Mouse (Mus musculus): Measurements from ENCODE around the gene Prrc2b.

Prrc2b gene

DNA sequence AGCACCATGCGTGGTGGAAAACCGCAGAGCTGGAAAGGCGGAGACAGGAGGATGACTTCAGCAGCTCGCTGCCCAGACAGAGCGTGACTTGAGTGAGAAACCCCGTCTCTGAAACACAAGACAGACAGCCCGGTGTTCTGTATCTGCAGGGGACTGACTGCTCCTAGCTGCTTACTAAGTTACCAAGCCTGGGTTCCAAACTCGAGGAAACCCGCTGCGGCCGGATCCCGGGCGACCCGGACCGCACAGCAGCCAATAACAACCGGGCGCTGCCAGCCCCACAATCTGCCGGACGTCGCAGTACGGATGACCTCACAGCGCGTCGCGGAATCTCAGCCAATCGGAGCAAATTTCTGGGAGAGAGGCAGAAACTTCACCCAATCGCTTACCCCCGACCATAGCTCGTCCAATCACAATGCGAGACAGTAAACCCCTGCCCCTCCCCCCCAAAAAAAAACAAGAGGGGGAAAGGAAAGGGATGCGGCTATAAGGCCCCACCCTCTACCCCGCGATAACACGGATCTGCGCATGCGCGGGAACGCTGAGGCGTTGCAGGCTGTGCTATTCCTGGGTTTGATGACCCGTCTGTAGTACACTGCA, 13.1 kb upstream of the Prrc2b start:
- peak; percentile 99 for DNase-seq (ENCODE audit: low spot score)

- DNase-seq (ENCODE audit: low spot score): no peak
These were observed 11.5 kb upstream of the Prrc2b start for GRCm38 (mm10) chr2:32139377-32139776.

- DNase-seq (ENCODE audit: low spot score): no peak
These were observed 10.4 kb upstream of the Prrc2b start for GRCm38 (mm10) chr2:32140498-32140934.

DNA sequence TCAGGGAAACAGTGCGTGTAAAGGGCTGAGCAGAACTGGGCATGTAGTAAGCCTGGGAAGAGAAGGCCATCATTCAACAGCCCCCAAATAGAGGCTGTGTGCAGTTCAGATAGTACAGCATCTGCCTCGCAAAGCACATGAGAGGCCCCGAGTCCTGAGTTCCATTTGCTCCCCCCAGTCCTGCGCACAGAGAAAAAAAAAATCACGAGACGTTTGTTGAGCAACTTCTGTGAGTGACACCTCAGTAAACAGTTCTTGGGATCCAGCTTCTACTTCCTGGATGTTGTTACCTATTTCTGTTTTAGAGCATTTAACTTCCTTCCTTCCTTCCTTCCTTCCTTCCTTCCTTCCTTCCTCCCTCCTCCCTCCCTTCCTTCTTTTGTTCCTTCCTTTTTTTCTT, 9.3 kb upstream of the Prrc2b start:
- no peak for DNase-seq (ENCODE audit: low spot score)

GRCm38 (mm10) chr2:32142368-32142767, 8.5 kb upstream of the Prrc2b start:
- no peak for DNase-seq (ENCODE audit: low spot score)

DNA sequence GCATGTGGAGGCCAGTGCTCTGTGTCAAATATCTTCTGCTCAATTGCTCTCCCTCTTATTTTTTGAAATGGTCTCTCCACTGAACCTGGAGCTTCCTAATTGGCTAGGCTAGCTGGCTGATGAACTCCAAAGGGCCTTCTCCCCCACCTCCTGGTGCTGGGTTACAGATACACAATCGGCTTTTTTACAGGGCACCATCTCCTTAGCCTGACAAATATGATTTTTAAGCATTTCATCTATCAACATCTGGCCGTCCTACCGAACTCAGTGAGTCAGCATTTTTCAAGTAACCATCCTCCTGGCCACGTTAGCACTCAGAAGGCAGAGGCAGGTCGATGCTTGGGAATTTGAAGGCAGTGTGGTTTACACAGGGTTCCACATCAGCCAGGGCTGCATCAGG, 6.2 kb upstream of the Prrc2b start:
- DNase-seq (ENCODE audit: low spot score): no peak

DNA sequence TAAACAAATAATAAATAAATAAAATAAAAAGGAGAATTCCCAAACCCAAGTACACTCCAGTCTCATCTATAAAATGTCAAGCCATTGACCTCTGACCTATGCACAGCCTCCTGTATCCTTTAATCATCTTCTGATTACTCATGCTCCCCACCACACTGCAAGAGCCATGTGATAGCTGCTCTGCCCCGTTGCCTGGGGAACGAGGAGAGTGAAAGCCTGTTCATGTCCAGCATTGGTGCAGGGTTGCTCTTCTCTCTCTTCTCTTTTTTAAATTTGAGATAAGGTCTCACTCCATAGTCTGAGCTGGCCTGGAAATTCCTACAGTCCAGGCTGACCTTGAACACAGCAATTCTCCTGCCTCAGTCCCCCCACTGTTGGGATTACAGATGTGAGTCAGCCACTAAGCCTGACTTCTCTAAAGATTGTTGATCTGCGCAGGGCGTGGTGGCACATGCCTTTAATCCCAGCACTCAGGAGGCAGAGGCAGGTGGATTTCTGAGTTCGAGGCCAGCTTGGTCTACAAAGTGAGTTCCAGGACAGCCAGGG, 4.2 kb upstream of the Prrc2b start:
- DNase-seq (ENCODE audit: low spot score): no peak

DNA sequence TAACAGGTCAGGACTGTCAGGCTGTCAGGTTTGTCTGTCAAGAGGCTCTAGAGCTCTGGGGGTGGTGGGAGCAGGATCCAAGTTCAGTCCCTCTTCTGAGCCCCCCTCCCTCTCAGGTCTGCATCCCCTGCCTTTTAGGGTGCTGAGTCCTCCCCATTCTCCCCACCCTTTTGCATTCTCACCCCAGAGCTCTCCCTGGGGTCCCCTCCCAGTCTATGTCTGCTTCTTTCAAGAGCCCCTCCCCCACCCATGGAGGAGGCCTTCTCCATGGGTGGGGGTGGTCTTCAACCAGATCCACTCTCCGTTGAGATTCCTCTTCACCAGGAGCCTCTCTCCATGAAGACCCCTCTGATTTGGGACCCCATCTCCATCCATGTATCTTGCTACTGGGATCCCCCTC, 747 bp upstream of the Prrc2b start:
- DNase-seq (ENCODE audit: low spot score): no peak

DNA sequence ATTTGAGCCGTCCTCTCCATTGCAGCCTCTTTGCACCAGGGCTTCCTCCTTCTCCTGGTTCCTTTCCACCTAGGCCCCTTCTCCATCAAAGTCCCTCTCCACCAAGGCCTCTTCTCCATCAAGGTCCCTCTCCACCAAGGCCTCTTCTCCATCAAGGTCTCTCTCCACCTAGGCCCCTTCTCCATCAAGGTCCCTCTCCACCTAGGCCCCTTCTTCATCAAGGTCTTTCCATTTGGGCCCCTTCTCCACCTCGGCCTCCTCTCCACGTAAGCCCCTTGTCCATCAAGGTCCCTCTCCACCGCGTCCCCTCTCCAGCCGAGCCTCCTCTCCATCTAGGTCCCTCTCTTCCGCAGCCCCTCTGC, 339 bp upstream of the Prrc2b start:
- DNase-seq (ENCODE audit: low spot score): no peak

DNA sequence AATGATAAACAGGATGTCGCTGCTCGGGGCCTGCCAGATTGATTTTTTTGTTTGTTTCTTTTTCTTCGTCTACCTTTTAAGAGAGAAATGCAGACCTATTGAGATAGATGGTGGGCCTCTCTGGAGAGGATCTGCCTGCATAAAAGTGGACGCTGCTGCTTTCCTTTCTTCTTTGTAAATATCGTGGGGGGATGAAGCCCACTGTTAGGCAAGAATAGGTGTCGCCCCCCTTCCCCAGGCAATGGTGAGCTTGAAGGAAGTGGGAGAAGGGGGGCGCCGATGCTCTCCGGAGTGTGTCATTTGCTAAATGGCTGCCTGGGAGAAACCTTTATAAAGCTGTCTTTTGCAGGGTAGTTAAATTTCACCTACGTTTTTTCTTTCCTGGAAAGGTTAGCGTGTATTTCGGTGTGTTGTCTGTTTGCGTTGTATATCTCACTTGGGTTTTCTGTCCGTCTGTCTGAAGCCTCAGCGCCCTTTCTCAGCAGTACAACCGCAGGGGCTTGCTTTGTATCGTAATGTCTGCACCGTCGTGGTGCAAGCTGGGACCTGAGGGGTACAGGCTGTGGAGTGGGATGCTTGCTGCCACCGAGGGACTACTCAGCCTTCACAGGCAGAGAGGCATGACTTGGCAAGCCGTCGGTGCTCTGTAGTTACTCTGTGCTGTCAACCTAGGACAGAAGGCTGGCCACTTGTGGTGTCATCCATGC, 931 bp downstream of the Prrc2b start:
- no peak for DNase-seq (ENCODE audit: low spot score)

DNA sequence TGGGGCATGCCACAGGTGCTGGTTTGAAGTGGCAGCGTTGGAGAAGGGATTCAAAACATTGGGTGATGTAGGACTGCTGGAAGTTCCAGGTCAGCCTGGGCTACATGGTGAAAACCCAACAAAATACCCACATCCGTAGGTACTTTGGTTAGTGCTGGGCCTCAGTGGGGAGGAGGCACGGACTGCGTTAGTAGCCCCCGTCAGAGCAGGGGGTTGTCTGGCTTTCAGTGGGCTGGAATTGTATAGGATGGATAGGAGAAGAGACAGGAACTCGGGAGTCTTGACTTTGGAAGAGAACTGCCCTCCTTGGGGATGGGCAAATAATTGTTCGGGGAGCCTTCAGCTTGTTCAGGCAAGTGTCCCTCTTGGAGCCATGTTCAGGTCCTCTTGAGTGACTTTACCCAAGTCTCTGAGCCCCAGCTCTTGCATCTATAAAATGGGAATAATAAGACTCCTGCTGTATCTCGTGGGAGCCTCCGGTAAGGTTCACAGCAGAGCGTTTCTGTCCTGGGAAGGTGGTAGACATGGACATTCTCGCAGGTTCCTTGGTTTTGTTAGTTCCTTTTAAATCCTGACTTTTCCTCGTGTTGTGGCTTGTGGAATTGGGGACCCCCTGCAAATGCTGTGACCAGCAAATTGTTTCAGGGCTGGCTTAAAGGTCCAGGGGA, 1.6 kb downstream of the Prrc2b start:
- no peak for DNase-seq (ENCODE audit: low spot score)

- DNase-seq (ENCODE audit: low spot score): peak; percentile 73
These were observed 2.3 kb downstream of the Prrc2b start for GRCm38 (mm10) chr2:32153041-32153790.

DNA sequence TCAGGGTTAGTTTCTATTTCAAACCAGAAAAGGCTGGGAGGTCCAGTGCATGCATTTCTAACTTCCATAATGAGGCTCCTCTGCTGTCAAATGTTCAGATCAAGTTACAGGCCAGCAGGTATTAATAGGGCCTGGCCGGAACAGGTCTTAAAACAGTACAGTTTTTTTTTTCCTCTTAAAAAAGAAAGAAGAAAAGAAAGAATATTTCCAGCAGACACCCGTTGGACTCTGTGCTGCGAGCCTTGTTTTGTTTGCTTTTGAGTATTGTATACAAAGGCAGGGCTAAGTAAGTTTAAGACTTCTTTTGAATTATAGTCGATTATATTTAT, 2.9 kb downstream of the Prrc2b start:
- DNase-seq (ENCODE audit: low spot score): no peak

- DNase-seq (ENCODE audit: low spot score): no peak
These were observed 3.6 kb downstream of the Prrc2b start for GRCm38 (mm10) chr2:32154334-32154997.

DNA sequence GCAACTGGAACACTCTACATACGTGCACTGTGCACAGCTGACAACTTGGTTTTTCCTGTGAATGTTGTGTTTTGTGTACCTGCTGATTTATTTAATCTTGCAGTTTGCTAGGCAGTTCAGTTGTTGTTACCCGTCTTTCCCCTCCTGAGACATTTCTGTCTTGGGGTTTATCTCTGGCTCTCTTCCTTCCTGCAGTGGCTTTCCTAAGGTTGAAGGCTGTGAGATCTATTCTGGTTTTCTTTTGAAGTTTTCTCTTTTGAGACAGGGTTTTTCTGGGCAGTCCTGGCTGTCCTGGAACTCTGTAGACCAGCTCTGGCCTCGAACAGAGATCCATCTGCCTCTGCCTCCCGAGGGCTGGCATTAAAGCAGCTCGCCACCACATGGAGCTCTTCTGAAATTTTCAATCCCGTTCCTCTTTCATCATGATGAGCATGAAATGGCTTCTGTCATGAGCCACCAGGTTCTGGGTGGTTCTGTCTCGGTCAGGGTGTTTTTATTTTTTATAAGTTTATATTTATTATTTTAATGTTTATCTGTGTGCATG, 4.2 kb downstream of the Prrc2b start:
- DNase-seq (ENCODE audit: low spot score): no peak

DNA sequence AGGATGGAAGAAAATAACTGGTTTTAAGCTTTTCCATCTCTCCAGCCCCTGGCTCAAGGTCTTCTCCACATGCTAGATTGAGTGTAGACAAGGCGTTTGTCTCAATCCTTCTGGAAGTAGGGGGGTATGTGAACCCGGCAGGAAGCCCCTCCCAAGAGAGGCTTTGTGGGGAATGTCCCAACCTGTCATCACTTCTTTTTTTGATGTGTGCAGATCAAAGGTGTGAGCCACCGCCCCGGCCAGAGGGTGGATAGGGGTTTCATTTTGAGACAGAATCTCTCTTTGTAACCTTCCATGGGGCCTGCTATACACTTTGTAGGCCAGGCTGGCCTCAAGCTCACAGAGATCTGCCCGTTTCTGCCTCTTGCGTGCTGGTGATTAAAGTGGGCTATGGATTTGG, 4.7 kb downstream of the Prrc2b start:
- DNase-seq (ENCODE audit: low spot score): no peak

- no peak for DNase-seq (ENCODE audit: low spot score)
These were observed 5.8 kb downstream of the Prrc2b start for GRCm38 (mm10) chr2:32156645-32157044.

DNA sequence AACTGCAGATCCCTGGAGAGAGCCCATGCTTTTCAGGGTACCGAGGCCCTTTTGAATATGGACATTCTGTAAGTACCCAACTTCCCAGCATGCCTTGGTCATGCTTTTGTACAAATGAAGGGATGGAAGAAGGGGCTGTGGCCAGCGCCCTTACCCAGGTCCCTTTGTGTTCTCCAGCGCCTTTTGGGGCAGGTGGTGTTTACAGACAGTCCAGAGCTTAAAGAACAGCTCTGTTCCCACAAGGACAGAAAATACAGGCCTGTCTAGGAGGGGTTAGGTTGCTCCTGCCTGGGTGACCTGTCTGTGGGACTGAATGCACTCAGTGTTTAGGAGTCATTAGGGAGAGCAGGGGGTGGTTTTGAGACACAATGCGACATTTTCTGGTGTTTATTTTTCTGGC, 6.4 kb downstream of the Prrc2b start:
- DNase-seq (ENCODE audit: low spot score): no peak

GRCm38 (mm10) chr2:32158616-32159239, 7.8 kb downstream of the Prrc2b start:
- DNase-seq (ENCODE audit: low spot score): no peak

GRCm38 (mm10) chr2:32160525-32160924, 9.6 kb downstream of the Prrc2b start:
- DNase-seq (ENCODE audit: low spot score): no peak

DNA sequence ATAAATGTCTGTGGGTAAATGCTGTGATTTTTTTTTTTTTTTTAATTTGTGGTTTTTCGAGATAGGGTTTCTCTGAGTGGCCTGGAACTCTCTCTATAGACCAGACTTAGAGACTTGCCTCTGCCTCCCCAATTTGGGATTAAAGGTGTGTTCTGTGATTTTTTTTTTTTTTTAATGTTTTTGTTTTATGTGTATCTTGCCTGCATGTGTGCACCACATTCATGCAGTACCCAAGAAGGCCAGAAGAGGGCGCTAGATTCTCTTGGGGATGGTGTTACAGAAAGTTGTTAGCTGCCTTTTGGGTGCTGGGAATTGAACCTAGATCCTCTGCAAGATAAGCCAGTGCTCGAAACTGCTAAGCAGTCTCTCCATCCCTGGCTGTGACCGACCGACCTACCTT, 10.1 kb downstream of the Prrc2b start:
- DNase-seq (ENCODE audit: low spot score): no peak

All from lung, postnatal 25 days (tissue).